Mouse (Mus musculus) ES-Bruce4 (cell line): ENCODE measurements around the gene Tchhl1. TPM values are rescaled to one million over a fixed set of nuclear protein-coding genes. Genes with fewer than 3 reads are reported as not detected.
"Not testable (repeated sequence)": the region's sequence is repeated elsewhere in the genome, so short reads cannot be mapped to it uniquely, and the experiment has no call there.

Experiments used
- H3K27ac ChIP-seq: 2 replicates; pipeline ENCODE4 v1.5.1; 2012; ENCODE audit warnings: low read length, inconsistent platforms; ENCODE audit not compliant: insufficient read depth
- H3K27me3 ChIP-seq: 2 replicates; pipeline ENCODE4 v1.6.1; 2012; ENCODE audit warnings: mild to moderate bottlenecking, low read length, inconsistent platforms; ENCODE audit not compliant: control insufficient read depth, poor library complexity, insufficient read depth, severe bottlenecking
- H3K36me3 ChIP-seq: 2 replicates; pipeline ENCODE4 v1.6.1; 2012; ENCODE audit warnings: inconsistent platforms, mild to moderate bottlenecking, low read length, moderate library complexity; ENCODE audit not compliant: control insufficient read depth, poor library complexity, insufficient read depth, severe bottlenecking
- H3K4me1 ChIP-seq: one replicate; pipeline ENCODE4 v1.8.1; 2011; ENCODE audit warnings: low read length; ENCODE audit not compliant: control insufficient read depth, insufficient read depth
- H3K4me3 ChIP-seq: 2 replicates; pipeline ENCODE4 v1.5.1; 2011; ENCODE audit warnings: low read depth, mild to moderate bottlenecking, low read length
- H3K9ac ChIP-seq: 2 replicates; pipeline ENCODE4 v1.6.1; 2012; ENCODE audit warnings: low read depth, mild to moderate bottlenecking, inconsistent platforms; ENCODE audit not compliant: poor library complexity, severe bottlenecking
- H3K9me3 ChIP-seq: replicated peaks from 2 replicates; pipeline ENCODE4 v1.6.1; 2012; ENCODE audit warnings: mild to moderate bottlenecking, low read length, inconsistent platforms; ENCODE audit not compliant: control insufficient read depth, poor library complexity, insufficient read depth, severe bottlenecking
- CTCF ChIP-seq: IDR thresholded peaks from one replicate; pipeline ENCODE4 v1.8.1; 2011; ENCODE audit warnings: low read depth, low read length
- EP300 ChIP-seq: IDR thresholded peaks from 2 replicates; pipeline ENCODE4 v1.6.1; 2011; ENCODE audit warnings: low read depth, low read length; ENCODE audit not compliant: insufficient read depth
- POLR2A ChIP-seq: IDR thresholded peaks from one replicate; pipeline ENCODE4 v1.8.1; 2011; ENCODE audit warnings: low read length; ENCODE audit not compliant: insufficient read depth
- polyA plus RNA-seq: library from polyadenylated mRNA; stranded (reverse); fragments of >200 nt; gene quantifications from 2 replicates; pipeline ENCODE4 v1.2.4, GENCODE M21; 2011; ENCODE audit warnings: low read depth; ENCODE audit not compliant: missing spikeins, insufficient read depth, insufficient read length

Tchhl1 gene
- polyA plus RNA-seq, 1 experiment = not detected

GRCm38 (mm10) chr3:93493992-93494391, 25.4 kb downstream of the Tchhl1 start:
- Histone ChIP-seq H3K9me3 (no peaks in the 10 kb centered on the region), H3K27me3 (no peaks in the 10 kb centered on the region), H3K4me1 (no peaks in the 10 kb centered on the region), H3K4me3 (no peak overlapping the region), H3K27ac (no peak overlapping the region), H3K9ac (no peak overlapping the region), H3K36me3 (no peaks in the 10 kb centered on the region)
- TF ChIP-seq EP300 (no peak), CTCF (no peak)

- not testable (repeated sequence) for H3K27ac ChIP-seq, H3K9ac ChIP-seq, H3K4me1 ChIP-seq, H3K36me3 ChIP-seq, H3K4me3 ChIP-seq, H3K9me3 ChIP-seq, H3K27me3 ChIP-seq
Measured at GRCm38 (mm10) chr3:93494774-93495173, 26.2 kb downstream of the Tchhl1 start.

- Histone ChIP-seq H3K9me3 (no peaks in the 10 kb centered on the region), H3K4me3 (no peak overlapping the region), H3K36me3 (no peaks in the 10 kb centered on the region), H3K27me3 (no peaks in the 10 kb centered on the region), H3K4me1 (no peaks in the 10 kb centered on the region), H3K27ac (no peak overlapping the region), H3K9ac (no peak overlapping the region)
- no peak for TF ChIP-seq POLR2A
- TF ChIP-seq EP300 = no peak
- TF ChIP-seq CTCF = no peak
Measured at GRCm38 (mm10) chr3:93497131-93497530, 28.6 kb downstream of the Tchhl1 start.

GRCm38 (mm10) chr3:93499129-93499528, 30.6 kb downstream of the Tchhl1 start:
- no peak overlapping the region for H3K27ac ChIP-seq
- no peaks in the 10 kb centered on the region for H3K36me3 ChIP-seq
- no peaks in the 10 kb centered on the region for H3K4me1 ChIP-seq
- no peaks in the 10 kb centered on the region for H3K27me3 ChIP-seq
- no peak overlapping the region for H3K4me3 ChIP-seq
- TF ChIP-seq EP300 (no peak), POLR2A (no peak), CTCF (no peak)
- H3K9me3 ChIP-seq = no peaks in the 10 kb centered on the region
- no peak overlapping the region for H3K9ac ChIP-seq

GRCm38 (mm10) chr3:93504536-93505189, 36.1 kb downstream of the Tchhl1 start:
- Histone ChIP-seq H3K27me3 (no peaks in the 10 kb centered on the region), H3K36me3 (no peaks in the 10 kb centered on the region), H3K4me1 (no peaks in the 10 kb centered on the region), H3K9ac (no peak overlapping the region), H3K9me3 (no peaks in the 10 kb centered on the region), H3K27ac (no peak overlapping the region), H3K4me3 (no peak overlapping the region)
- TF ChIP-seq CTCF (no peak), POLR2A (no peak), EP300 (no peak)

- Histone ChIP-seq H3K36me3 (no peaks in the 10 kb centered on the region), H3K4me1 (no peaks in the 10 kb centered on the region), H3K27ac (no peak overlapping the region), H3K9me3 (no peaks in the 10 kb centered on the region), H3K9ac (no peak overlapping the region), H3K4me3 (peak overlapping the region; percentile 19), H3K27me3 (no peaks in the 10 kb centered on the region)
- no peak; the same call in 1 of the 2 replicates for TF ChIP-seq EP300
- TF ChIP-seq CTCF = no peak
- no peak for TF ChIP-seq POLR2A
Measured at GRCm38 (mm10) chr3:93505960-93506863, 37.7 kb downstream of the Tchhl1 start.
